Mouse (Mus musculus) induced T-regulatory cell, adult 2 months (primary cell): ENCODE results near the gene Med13l.

Experiments used
- DNase-seq: peaks from one replicate; pipeline ENCODE4 v3.0.0-alpha.2; 2012; ENCODE audit warnings: low read depth

Med13l gene

DNA sequence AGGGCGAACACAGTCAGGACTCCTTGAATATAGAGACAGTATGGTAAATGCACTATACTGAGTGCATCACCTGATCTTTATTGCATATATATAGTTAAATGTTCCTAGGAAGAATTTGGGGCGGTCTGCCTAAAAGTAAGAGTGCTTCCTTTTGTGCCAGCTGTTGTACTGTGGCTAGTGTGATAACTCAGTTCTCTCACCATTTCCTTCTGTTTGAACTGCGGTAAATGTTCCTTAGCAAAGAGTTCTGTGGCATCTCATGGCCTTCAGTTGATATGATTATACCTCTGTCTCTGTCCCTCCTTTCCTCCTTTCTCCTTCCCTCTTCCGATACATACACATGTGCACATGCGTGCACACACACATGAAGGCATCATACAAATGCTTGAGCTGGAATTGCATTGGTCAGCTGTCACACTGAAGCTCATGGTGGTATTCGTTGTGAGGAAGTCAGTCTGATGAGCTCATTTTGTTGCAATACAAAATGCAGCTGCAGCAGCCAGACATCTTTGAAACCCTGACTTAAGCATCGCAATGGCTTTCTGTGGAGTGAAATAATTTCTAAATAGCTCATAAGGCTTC, 97.9 kb downstream of the Med13l start:
- no peak for DNase-seq

DNA sequence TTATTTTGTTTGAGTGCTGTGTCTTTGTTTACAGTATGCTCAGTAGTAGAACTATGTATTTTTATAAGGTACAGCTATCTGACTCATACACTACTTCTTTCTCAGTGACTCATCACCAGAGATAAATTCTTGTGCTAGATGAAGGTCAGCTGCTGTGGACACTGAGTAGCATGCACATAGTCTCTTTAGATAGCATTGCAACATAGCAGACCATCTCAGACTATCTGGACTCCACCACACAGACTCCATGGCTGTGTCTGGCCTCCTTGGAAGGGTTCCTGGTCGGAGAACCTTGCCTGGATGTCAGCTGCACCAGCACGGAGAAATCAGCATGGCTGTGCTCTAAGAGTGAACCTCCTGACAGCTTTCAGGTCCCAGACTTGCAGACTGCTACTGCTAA, 99.2 kb downstream of the Med13l start:
- DNase-seq = no peak

DNA sequence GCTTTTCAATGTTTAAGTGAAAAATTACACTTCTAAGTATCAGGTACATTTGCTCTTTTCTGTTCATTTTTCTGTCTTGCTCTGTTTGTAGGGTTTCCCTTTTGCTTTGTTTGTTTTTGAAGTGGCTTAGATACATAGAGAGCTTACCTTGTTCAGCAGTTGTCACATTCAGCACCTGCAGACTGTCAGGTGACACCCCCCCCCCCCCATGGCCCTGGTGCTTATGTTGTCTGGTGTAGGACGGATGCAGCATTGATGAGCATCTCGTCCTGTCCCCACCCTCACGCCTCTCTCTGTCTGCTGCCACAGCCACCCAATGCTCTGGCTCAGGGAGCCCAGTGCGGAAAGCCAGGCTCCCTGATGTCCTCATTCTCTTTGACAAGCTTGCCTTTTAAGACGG, 101.3 kb downstream of the Med13l start:
- no peak for DNase-seq

DNA sequence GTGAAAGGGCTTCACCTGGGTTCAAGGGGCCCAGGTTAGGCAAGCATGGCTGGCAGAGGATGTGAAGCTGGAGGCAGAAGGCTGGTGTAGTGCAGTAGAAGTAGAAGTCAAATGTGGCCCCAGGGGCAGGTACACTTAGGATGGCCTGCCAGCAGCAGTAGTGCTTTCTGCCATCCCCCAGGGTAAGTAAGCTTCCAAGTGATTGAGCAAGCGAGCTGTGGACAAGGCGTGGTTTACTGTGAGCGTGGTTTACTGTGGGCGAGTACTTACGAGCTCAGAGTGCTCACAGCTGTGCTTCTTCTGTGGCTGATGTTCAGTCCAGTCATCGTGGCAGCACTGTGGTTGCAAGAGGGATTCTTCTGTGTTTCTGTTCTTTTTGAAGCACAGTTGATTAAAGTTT, 103.5 kb downstream of the Med13l start:
- DNase-seq = no peak

DNA sequence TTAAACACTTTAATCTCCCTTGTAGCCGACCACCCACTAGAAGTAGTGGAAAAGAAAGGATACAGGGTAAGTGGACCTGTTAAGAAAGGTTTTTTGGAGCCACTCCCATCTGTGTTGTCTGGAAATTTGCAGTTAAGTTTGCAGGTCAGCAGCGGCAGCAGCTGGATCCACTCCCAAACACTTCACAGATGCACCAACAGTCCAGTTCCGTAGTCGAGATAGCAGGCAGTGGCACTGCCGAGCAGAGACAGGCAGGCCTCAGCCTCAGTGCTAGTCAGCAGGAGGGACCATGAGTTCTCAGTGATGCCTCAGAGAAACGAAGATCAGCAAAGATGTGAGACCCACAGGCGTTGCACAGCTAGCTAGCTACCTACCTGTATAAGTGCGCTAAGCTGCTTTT, 104.5 kb downstream of the Med13l start:
- DNase-seq = no peak

DNA sequence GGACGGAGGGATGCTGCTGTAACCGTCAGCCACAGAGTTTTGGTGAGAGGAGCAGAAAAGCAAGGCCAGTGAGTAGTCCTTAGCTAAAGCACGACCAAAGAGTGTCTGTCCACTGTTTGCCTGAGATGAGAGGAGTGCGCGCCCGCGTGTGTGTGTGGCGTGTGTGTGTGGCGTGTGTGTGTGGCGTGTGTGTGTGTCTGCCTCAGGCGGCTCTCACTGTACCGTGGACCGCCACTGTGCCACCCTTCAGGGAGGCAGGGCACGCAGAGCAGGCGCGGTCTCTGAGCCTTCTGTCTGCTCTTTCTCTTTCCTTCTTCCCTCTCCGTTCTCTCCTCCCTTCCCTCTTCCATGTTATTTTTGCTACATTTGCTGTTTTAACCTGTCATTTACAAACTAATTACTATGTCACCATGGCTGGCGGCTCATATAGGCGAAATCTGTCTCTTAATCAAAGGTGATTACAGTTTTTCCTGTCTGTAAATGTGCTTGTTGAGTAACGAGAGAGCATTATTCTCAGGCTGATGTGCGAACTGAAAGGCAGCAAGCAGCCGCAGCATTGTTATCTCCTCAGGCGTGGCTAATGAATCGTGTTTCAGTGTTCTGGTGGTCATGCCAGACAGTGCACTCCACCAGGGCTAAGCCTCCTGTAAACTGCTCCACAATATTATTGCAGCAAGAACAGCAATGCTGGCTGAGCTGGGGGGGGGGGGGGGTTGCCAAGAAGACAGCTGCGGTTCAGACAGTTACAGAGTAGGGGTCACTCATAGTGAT, 106.1 kb downstream of the Med13l start:
- no peak for DNase-seq

DNA sequence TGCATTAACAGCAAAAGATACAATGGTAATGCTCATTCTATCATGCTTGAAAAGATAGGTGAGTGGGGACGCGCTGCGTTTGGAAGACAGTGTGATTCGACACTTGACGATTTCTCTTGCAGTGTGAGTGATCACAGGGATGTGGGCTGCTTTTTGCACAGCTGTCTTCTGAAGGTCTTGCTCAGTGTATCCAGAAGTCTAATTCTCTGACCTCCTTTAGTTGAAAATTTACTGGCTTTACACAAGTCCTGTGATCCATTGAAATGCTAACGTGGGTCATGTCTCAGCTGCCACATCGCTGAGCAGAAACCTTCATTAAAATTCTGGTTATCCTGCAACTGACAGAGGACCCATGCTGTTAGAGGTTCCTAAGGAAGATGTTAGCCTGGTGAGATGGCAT, 107.4 kb downstream of the Med13l start:
- no peak for DNase-seq

DNA sequence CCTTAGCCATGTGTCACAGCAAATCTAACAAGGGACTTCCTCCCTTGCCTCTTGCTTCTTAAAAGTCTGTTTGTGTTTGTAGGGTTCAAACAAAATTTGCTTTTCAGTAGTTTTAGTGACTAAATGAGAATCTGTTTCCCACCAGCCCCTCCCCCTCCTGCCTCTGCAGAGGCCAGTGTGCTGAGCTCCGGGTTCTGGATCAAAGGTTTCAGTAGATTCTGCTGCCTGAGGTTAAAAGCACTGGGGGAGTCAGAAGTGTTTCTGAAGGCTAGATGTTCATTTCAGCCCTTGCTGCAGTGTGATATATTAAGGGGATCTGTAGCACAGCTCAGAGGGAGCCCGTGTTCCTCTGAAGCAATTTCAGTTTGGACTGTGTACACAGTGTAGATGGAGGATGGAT, 108.5 kb downstream of the Med13l start:
- DNase-seq = no peak

DNA sequence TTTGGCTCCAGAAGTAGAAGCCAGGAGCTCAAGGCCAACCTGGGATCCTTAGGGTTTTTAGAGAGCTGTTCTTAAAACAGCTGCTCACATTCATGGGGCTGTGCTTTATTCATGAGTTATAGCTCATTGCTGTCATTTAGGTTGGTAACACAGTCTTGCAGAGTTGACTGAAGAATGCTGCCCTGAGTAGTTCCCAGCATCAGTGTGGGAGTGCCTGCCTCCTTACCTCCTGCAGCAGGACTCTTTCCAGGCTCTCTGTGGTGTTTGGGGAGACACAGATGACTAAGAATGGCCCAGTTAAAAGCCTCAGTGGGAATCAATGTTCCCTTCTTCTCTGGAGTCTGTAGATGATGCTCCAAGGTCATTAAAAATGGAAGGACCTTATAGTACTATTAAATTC, 111.6 kb downstream of the Med13l start:
- no peak for DNase-seq

DNA sequence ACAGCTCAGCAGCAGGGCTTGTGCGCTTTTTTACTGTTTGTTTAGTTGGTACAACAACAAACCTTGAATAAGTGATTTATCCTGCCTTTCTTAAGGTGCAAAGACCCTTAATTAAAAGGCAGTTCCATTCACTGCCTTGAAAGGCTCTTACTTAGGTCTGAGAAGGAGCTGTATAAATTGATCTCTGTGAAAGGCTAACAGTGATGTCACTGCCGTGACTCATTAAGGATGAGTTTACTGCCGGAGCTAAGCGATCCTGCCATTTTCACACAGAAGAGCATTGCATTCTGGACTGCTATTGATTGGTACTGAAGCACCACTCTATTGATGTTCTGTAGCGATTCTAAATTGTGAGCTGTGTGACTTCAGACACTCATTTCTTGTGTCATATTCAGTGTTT, 113.4 kb downstream of the Med13l start:
- no peak for DNase-seq

DNA sequence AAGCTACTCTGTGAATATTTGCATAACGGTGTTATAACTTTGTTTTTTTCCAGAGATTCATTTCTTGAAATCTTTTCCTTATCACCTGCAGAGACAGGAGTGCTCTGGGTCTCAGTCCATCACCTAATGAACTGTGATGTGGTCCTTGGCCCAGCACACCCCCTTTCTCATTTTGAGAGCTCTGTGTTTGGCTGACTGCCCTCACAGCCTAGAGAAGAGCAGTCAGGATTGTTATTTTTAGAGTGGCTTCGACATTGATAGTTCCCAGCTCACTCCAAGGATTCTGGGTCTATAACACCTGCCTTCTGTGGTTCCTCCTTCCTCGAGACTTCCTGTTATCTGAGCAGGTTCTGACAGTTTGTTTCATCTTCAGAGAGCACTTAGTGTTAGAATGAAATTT, 113.8 kb downstream of the Med13l start:
- no peak for DNase-seq

DNA sequence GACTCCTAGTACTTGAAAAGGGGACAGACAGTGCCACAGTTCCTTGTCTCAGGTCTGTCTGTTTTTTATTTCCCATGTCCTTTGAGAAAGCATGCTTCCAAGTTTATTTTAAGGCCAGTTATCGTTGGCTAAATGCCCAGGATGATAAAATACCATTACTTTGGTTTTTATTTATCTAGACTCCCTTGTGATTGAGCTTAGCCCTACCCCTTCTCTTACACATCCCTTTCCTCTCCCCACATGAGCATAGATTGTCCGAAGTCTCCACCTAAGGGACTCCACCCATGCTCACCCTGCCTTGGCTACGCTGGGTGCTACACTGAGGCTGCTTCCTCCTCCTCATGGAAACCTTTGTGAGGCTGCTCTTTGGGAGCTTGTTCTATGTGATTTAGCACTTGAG, 115.2 kb downstream of the Med13l start:
- DNase-seq = no peak

DNA sequence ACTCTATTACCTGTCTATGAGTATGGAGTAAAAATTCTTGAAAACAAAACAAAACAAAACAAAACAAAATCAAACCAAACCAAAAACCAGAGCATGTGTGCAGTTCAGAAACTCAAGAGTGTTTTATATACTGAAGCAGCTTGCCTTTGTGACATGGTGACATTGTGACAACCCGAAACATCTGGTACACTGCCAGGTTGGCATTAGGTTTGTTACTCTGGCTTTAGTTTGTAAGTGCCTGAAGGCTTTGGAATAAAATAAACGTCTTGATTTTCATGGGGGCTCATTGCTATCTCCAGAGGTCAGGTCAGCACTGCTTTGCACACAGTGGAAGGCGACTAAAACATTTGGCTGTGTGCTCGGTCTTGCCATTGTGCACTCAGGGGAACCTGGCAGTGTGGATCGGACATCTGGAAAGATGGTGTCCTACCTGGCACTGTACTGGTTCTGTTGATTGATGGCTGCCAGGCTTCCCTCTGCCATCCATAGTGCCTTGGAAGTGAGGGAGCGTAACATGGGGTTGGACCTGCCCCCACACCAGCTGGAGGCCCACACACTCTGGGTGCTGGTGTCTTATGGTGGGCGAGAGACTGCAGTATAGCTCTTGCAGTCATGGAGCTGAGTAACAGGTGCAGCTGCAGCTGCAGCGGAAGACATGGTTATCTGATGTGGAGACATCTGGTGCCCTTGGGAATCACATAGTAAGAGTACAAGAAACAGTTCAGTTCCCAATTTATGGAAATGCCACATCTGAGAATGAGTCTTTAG, 115.9 kb downstream of the Med13l start:
- no peak for DNase-seq

DNA sequence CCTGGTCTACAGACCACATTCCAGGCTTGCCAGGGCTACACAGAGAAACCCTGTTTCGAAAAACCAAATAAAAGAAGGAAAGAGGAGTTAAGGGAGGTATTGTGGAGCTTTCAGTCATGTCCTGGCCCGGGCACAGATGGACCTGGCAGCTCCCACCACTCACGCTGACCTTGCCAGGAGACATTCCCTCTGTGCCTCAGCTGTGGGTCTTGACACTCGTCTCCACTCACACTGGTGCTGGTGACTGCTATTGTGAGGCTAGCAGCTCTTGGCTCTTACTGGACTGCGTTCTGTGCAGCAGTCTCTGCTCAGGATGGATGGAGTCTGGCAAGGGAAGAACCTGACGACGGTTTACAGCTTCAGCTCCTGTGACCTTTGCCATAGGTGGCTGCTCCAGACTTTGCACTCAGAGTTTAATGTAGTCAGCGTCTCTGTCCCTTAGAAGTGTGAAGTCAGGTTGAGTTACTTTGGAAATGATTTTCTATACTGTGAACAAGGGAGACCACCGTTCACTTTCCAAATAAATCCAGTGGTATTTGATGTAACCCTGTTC, 118.9 kb downstream of the Med13l start:
- DNase-seq = no peak

DNA sequence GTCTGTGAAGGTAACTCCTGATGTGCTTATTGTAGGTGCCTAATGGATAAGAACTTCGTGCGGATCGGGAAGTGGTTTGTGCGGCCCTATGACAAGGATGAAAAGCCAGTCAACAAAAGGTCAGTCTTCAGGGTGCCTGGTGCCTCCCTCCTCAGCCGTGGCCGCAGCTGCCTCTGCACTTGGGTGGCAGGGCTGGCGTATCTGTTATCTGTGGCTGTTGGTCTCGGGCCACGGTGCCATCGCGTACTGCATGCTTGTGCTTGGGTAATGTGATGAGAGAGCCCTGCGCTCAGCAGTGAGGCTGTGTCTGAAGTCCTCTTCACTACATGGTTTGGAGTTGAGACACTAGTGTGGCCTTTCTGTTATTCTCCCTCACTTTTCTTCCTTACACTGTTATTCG, 120.4 kb downstream of the Med13l start:
- DNase-seq = no peak

DNA sequence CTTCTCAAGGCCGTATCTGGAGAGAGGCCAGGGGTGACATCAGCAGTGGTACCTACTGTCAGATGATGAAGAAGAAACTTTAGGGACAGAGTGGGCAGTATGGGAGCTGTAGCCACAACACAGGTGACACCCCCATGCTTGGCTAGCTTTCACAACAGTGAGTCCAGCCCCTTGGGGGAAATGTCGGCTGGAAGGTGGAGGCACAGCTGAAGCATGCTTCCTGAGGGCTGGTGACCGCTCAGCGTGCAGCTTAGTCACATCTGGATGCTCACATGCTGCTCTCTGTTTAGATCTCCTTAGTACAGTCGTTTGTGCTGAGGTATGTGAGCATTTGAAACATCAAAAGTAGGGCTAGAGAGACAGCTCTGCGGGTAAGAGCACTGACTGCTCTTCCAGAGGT, 121.5 kb downstream of the Med13l start:
- no peak for DNase-seq

DNA sequence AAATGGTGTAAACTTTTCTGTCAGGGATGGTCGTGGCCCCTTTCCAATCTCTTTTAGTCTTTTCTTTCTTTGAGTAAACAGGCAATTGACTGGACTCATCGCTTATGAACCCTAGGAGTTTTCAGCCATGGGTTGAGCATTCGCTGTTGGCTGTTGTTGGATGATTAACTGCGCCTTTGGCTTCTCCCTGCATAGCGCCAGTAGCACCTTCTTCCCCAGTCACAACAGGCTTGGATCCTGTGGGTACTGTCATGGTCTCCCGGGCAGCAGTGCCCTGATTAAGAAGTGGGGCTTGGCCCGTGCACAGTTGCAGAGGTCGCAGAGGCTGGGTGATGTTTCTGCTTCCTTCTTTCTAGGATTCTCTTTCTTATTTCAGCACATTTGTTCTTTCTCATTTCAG, 124.7 kb downstream of the Med13l start:
- DNase-seq = no peak

DNA sequence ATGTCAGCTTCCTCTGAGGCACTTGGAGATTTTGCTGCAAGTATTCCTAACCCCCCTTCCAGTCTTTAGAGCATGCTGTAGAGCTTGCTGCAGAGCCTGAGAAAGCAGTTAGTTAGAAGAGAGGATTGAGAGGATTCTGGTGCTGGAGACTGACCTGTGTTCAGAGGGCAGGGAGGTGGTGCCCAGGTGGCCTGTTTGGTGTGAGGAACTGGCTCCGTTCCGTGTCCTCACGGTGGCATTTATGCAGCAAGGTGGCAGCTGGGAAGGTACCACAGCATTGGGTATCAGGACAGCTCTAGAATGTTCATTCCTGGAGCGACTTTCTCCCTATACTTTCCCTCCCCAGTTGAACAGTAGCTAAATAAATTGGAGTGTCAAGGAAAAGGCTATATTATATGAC, 125.5 kb downstream of the Med13l start:
- DNase-seq = no peak

DNA sequence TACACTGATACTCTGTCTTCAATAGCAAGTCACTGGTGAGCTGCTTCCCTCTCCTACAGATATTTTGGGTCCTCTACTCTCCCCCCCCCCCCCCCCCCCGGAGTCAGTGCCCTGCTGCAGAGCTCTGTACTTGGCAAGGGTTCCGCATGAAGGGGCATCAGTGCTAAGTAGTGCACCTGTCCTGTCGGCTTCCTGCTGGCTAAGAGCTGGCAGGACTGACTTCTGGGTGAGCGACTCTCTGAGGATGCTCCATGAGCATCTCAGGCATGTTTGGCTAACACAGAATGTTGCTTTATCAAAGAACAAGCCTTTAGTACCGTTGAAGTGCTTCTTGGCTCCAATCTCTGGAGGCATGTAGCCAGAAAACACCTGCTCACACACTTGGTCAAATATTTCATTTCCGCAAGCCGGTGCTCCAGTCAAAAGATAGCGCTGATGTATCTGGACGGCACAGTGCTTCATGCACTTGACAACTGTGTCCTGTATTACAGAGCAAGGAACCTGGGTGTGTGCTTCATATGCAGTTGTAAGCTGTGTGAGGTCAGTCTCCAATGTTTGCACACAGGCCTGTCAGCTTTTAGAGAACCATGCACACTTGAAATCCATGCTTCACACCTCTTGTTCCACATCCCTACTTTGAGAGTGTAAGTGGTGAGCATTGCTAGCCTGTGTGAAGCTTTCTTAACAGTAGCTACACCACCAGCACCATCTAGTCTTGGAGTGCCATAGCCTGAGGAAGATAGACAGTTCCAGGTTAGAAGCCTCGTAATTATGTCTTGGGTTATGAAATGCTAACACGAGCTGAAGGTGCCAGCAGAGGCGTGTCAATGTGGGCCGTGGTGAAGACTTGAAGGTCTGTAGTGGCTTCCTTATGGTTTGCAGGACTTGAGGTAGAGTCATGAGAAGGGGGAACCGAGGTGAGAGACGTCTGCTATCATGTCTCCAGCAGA, 128.7 kb downstream of the Med13l start:
- no peak for DNase-seq

DNA sequence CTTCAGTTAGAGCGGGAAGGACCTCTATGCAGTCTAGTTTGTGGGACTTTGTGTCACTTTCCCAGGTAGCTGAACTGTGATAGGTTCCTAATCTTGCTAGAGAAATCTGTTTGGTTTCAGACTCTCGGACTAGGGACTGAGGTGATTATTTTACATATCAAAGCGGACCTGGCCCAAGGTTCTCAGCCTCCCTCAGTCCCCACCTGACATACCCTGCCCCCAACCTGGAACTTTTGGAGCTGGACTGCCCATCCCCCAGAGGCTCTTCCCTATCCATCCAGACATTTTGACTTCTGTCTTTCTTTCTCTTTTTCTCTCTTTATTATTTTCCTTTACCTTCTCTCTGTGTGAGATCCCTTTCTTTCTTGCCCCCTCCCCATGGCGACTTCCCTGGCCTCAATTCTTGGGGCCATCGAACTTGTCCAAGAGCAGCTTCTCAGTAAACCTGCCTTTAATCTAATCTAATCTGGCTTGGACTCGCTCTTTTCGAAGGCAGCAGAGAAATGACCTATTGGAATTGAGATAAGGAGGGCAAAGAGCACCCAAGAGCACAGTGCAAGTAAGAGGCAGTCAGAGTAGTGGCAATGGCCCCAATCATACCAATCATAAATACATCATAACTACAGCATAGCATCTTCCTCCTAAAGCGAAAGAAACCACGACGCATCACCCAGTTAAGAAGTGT, 130.7 kb downstream of the Med13l start:
- DNase-seq = no peak

DNA sequence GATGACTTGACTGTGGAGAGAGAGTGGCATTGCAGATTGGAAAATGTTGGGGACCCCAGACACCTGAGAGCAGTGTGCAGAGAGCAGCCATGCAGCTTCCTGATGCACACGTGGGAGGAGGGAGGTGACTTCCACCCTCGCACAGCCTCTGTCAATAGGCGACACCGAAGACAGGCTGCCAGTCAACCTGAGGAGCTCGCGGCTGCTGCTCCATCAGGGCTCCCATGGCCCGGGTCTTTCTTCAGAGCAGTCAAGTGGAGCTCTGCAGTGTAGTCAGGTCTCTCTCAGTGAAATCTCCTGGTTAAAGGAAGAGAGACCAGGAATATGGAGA, 131.2 kb downstream of the Med13l start:
- DNase-seq = no peak

DNA sequence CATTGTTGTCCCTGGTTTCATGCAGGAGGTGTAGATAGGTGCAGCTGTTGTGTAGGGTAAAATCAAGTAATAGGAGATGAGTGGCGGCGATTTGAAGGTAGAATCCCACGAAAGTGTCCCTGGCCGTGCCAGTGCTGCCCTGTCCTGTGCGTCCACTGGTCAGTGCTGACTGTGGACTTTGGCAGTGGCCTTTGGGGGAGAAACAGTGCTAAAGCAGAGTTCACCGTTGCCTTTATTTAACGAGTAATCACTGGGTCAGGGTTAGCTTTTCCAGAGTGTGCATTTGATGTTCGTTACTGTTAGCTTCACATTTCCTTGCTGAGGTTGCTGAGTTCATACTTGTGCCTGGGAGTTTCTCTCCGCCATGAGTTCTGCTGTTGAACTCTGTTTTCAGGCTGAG, 133.5 kb downstream of the Med13l start:
- DNase-seq = no peak
